Mouse (Mus musculus) heart, embryonic 11.5 days (tissue): ENCODE results near the gene Olfr1138. TPM values are rescaled to one million over a fixed set of nuclear protein-coding genes. Genes with fewer than 3 reads are reported as not detected.

ENCODE experiments used
- ATAC-seq: fragments of 200-750 bp; cut with Nextera tagmentation; replicated peaks from 2 replicates; pipeline ENCODE4 v1.8.0; 2017; ENCODE audit warnings: moderate library complexity; ENCODE audit not compliant: insufficient number of reproducible peaks, low FRiP score, low TSS enrichment
- H3K27ac ChIP-seq: fragments of 300-500 bp; sonication (generic); 2 replicates; pipeline ENCODE4 v1.5.1; 2014; ENCODE audit warnings: mild to moderate bottlenecking, low read depth, low read length
- H3K27me3 ChIP-seq: fragments of 300-500 bp; sonication (generic); 2 replicates; pipeline ENCODE4 v1.6.1; 2014; ENCODE audit warnings: mild to moderate bottlenecking, low read length, mixed read lengths; ENCODE audit not compliant: control insufficient read depth, insufficient read depth
- H3K36me3 ChIP-seq: fragments of 300-500 bp; sonication (generic); 2 replicates; pipeline ENCODE4 v1.6.1; 2014; ENCODE audit warnings: mild to moderate bottlenecking, low read length, moderate library complexity, mixed read lengths; ENCODE audit not compliant: control insufficient read depth, insufficient read depth
- H3K4me1 ChIP-seq: fragments of 300-500 bp; sonication (generic); 2 replicates; pipeline ENCODE4 v1.6.1; 2014; ENCODE audit warnings: low read length; ENCODE audit not compliant: control insufficient read depth, insufficient read depth
- H3K4me2 ChIP-seq: fragments of 300-500 bp; sonication (generic); 2 replicates; pipeline ENCODE4 v1.6.1; 2014; ENCODE audit warnings: mild to moderate bottlenecking, moderate library complexity
- H3K4me3 ChIP-seq: fragments of 300-500 bp; sonication (generic); 2 replicates; pipeline ENCODE4 v1.5.1; 2014; ENCODE audit warnings: low read depth, low read length
- H3K9ac ChIP-seq: fragments of 300-500 bp; sonication (generic); 2 replicates; pipeline ENCODE4 v1.6.1; 2014; ENCODE audit warnings: mild to moderate bottlenecking, low read depth, low read length, moderate library complexity
- H3K9me3 ChIP-seq: fragments of 300-500 bp; sonication (generic); replicated peaks from 2 replicates; pipeline ENCODE4 v1.6.1; 2016; ENCODE audit warnings: low read length; ENCODE audit not compliant: control insufficient read depth
- WGBS: fragments of 180-500 bp; shearing (Covaris S2); extraction: QIAGEN DNeasy Blood & Tissue Kit; methylation state at CpG from one replicate; pipeline ENCODE4 v1.1.7; 2014; ENCODE audit not compliant: insufficient replicate concordance; 5-methylcytosine and 5-hydroxymethylcytosine counted together
- polyA plus RNA-seq: library from polyadenylated mRNA; unstranded; fragments of >200 nt; fragmentation: Nextera tagmentation; extraction: Ambion mirVana; gene quantifications from 2 replicates; pipeline ENCODE4 v1.2.1, GENCODE M21; 2014

Olfr1138 gene
- not detected in 2 replicates for polyA plus RNA-seq

- Histone ChIP-seq H3K9me3 (no peaks in the 10 kb centered on the region), H3K4me3 (no peak within 1 kb of the TSS), H3K4me2 (no peak within 1 kb of the TSS), H3K27ac (no peak within 1 kb of the TSS), H3K27me3 (no peaks in the 10 kb centered on the region), H3K9ac (no peak within 1 kb of the TSS), H3K4me1 (no peaks in the 10 kb centered on the region), H3K36me3 (no peaks in the 10 kb centered on the region)
- 76% methylated on average over 1 of the region's 1 CpGs for WGBS
- ATAC-seq, result no peak
Observed at GRCm38 (mm10) chr2:87739878-87740277, at the start of gene Olfr1138. Gene Olfr1138, minus strand, starts transcription at chr2:87739978.

GRCm38 (mm10) chr2:87779183-87779582 lies 39.4 kb upstream of the Olfr1138 start, which contains the start of gene Olfr152:
Gene Olfr152, plus strand, starts transcription at chr2:87779483.
- ATAC-seq, result no peak
- no peak within 1 kb of the TSS for H3K4me2 ChIP-seq
- no peak within 1 kb of the TSS for H3K27ac ChIP-seq
- H3K36me3 ChIP-seq, result no peaks in the 10 kb centered on the region
- H3K4me3 ChIP-seq, result no peak within 1 kb of the TSS
- H3K27me3 ChIP-seq, result no peaks in the 10 kb centered on the region
- no peaks in the 10 kb centered on the region for H3K9me3 ChIP-seq
- WGBS, result 73% methylated on average over 4 of the region's 4 CpGs
- H3K4me1 ChIP-seq, result no peaks in the 10 kb centered on the region
- no peak within 1 kb of the TSS for H3K9ac ChIP-seq

- Histone ChIP-seq H3K9ac (no peak overlapping the region), H3K27ac (no peak overlapping the region), H3K4me3 (no peak overlapping the region), H3K27me3 (no peaks in the 10 kb centered on the region), H3K36me3 (no peaks in the 10 kb centered on the region), H3K9me3 (no peaks in the 10 kb centered on the region), H3K4me2 (no peak overlapping the region), H3K4me1 (no peaks in the 10 kb centered on the region)
- WGBS, result 37% methylated on average over 1 of the region's 1 CpGs
- no peak for ATAC-seq
Observed at GRCm38 (mm10) chr2:87776143-87776542, 36.4 kb upstream of the Olfr1138 start.

GRCm38 (mm10) chr2:87753891-87754290 lies 14.1 kb upstream of the Olfr1138 start, which contains the start of gene Olfr1141:
Gene Olfr1141, minus strand, starts transcription at chr2:87753991.
- no peaks in the 10 kb centered on the region for H3K4me1 ChIP-seq
- no peak within 1 kb of the TSS for H3K4me2 ChIP-seq
- H3K27ac ChIP-seq, result no peak within 1 kb of the TSS
- H3K9ac ChIP-seq, result no peak within 1 kb of the TSS
- ATAC-seq, result no peak
- no peaks in the 10 kb centered on the region for H3K9me3 ChIP-seq
- 77% methylated on average over 1 of the region's 1 CpGs for WGBS
- no peak within 1 kb of the TSS for H3K4me3 ChIP-seq
- H3K36me3 ChIP-seq, result no peaks in the 10 kb centered on the region
- no peaks in the 10 kb centered on the region for H3K27me3 ChIP-seq

- no peak within 1 kb of the TSS for H3K9ac ChIP-seq
- no peaks in the 10 kb centered on the region for H3K27me3 ChIP-seq
- no peak within 1 kb of the TSS for H3K27ac ChIP-seq
- H3K4me2 ChIP-seq, result no peak within 1 kb of the TSS
- no peaks in the 10 kb centered on the region for H3K4me1 ChIP-seq
- H3K4me3 ChIP-seq, result no peak within 1 kb of the TSS
- ATAC-seq, result no peak
- no peaks in the 10 kb centered on the region for H3K36me3 ChIP-seq
- H3K9me3 ChIP-seq, result no peaks in the 10 kb centered on the region
- WGBS, result 73% methylated on average over 3 of the region's 3 CpGs
Observed at GRCm38 (mm10) chr2:87743452-87743851, 3.7 kb upstream of the Olfr1138 start, which contains the start of gene Olfr1140. Gene Olfr1140, plus strand, starts transcription at chr2:87743752.

GRCm38 (mm10) chr2:87713079-87713478 lies 26.7 kb downstream of the Olfr1138 start, which contains the start of gene Olfr1137:
Gene Olfr1137, minus strand, starts transcription at chr2:87713179.
- Histone ChIP-seq H3K4me2 (no peak within 1 kb of the TSS), H3K9me3 (no peaks in the 10 kb centered on the region), H3K27me3 (no peaks in the 10 kb centered on the region), H3K4me3 (no peak within 1 kb of the TSS), H3K36me3 (no peaks in the 10 kb centered on the region), H3K4me1 (no peaks in the 10 kb centered on the region), H3K27ac (no peak within 1 kb of the TSS), H3K9ac (no peak within 1 kb of the TSS)
- ATAC-seq, result no peak

GRCm38 (mm10) chr2:87693847-87694246 lies 45.9 kb downstream of the Olfr1138 start, which contains the start of gene Olfr1136:
Gene Olfr1136, minus strand, starts transcription at chr2:87693947.
- Histone ChIP-seq H3K4me3 (no peak within 1 kb of the TSS), H3K4me1 (no peaks in the 10 kb centered on the region), H3K36me3 (no peaks in the 10 kb centered on the region), H3K27me3 (no peaks in the 10 kb centered on the region), H3K9me3 (no peaks in the 10 kb centered on the region), H3K9ac (no peak within 1 kb of the TSS), H3K4me2 (no peak within 1 kb of the TSS), H3K27ac (no peak within 1 kb of the TSS)
- no peak for ATAC-seq

Other genes with a start within 250 kb of the Olfr1138 start
- not detected in 2 replicates for gene Pramel7, start 242.9 kb downstream of the Olfr1138 start, polyA plus RNA-seq
- gene Pramel6, start 233.4 kb downstream of the Olfr1138 start, polyA plus RNA-seq, result not detected in 2 replicates
- not detected in 2 replicates for gene Olfr153, start 208.2 kb downstream of the Olfr1138 start, polyA plus RNA-seq
- gene Olfr1128, start 194.4 kb downstream of the Olfr1138 start, polyA plus RNA-seq, result not detected in 2 replicates
- not detected in 2 replicates for gene Olfr1129, start 166.1 kb downstream of the Olfr1138 start, polyA plus RNA-seq
- not detected in 2 replicates for gene Olfr1130, start 133.8 kb downstream of the Olfr1138 start, polyA plus RNA-seq
- gene Olfr1131, start 112.9 kb downstream of the Olfr1138 start, polyA plus RNA-seq, result not detected in 2 replicates
- not detected in 2 replicates for gene Olfr1132, start 102.4 kb downstream of the Olfr1138 start, polyA plus RNA-seq
- gene Olfr1133, start 92.6 kb downstream of the Olfr1138 start, polyA plus RNA-seq, result not detected in 2 replicates
- not detected in 2 replicates for gene Olfr1134, start 81.5 kb downstream of the Olfr1138 start, polyA plus RNA-seq
- gene Olfr1135, start 66.3 kb downstream of the Olfr1138 start, polyA plus RNA-seq, result not detected in 2 replicates
- not detected in 2 replicates for gene Olfr1136, start 46.0 kb downstream of the Olfr1138 start, polyA plus RNA-seq
- gene Olfr1137, start 26.8 kb downstream of the Olfr1138 start, polyA plus RNA-seq, result not detected in 2 replicates
- gene Olfr1140, start 3.8 kb upstream of the Olfr1138 start, polyA plus RNA-seq, result not detected in 2 replicates
- gene Olfr1141, start 14.0 kb upstream of the Olfr1138 start, polyA plus RNA-seq, result not detected in 2 replicates
- not detected in 2 replicates for gene Olfr152, start 39.5 kb upstream of the Olfr1138 start, polyA plus RNA-seq
- not detected in 2 replicates for gene Olfr1143, start 60.6 kb upstream of the Olfr1138 start, polyA plus RNA-seq
- gene Olfr1145, start 69.8 kb upstream of the Olfr1138 start, polyA plus RNA-seq, result not detected in 2 replicates
- gene Olfr1148, start 90.6 kb upstream of the Olfr1138 start, polyA plus RNA-seq, result not detected in 2 replicates
- gene Olfr1150-ps1, start 104.0 kb upstream of the Olfr1138 start, polyA plus RNA-seq, result not detected in 2 replicates
- not detected in 2 replicates for gene Olfr1151, start 115.9 kb upstream of the Olfr1138 start, polyA plus RNA-seq
- gene Olfr1152, start 126.5 kb upstream of the Olfr1138 start, polyA plus RNA-seq, result not detected in 2 replicates
- not detected in 2 replicates for gene Olfr1153, start 155.0 kb upstream of the Olfr1138 start, polyA plus RNA-seq
- not detected in 2 replicates for gene Olfr1154, start 165.2 kb upstream of the Olfr1138 start, polyA plus RNA-seq
- gene Olfr1155, start 205.2 kb upstream of the Olfr1138 start, polyA plus RNA-seq, result not detected in 2 replicates
- gene Olfr1156, start 213.1 kb upstream of the Olfr1138 start, polyA plus RNA-seq, result not detected in 2 replicates
- not detected in 2 replicates for gene Olfr1157, start 228.3 kb upstream of the Olfr1138 start, polyA plus RNA-seq
- gene Olfr74, start 234.7 kb upstream of the Olfr1138 start, polyA plus RNA-seq, result not detected in 2 replicates